Mouse (Mus musculus) forebrain, embryonic 13.5 days (tissue): ENCODE data around the gene Olfr56. TPM values are rescaled to one million over a fixed set of nuclear protein-coding genes. Genes with fewer than 3 reads are reported as not detected.
"Not testable (repeated sequence)": the region's sequence is repeated elsewhere in the genome, so short reads cannot be mapped to it uniquely, and the experiment has no call there.

ENCODE experiments used
- ATAC-seq: fragments of 200-750 bp; cut with Nextera tagmentation; 2 replicates; pipeline ENCODE4 v1.8.0; 2017
- H3K27ac ChIP-seq: fragments of 300-500 bp; sonication (generic); 2 replicates; pipeline ENCODE4 v1.5.1; 2015; ENCODE audit warnings: inconsistent platforms, mild to moderate bottlenecking, moderate library complexity
- H3K27me3 ChIP-seq: fragments of 300-500 bp; sonication (generic); 2 replicates; pipeline ENCODE4 v1.6.1; 2015; ENCODE audit warnings: mild to moderate bottlenecking, inconsistent platforms
- H3K36me3 ChIP-seq: fragments of 300-500 bp; sonication (generic); 2 replicates; pipeline ENCODE4 v1.6.1; 2015; ENCODE audit warnings: mild to moderate bottlenecking, inconsistent platforms; ENCODE audit not compliant: poor library complexity, severe bottlenecking
- H3K4me1 ChIP-seq: fragments of 300-500 bp; sonication (generic); 2 replicates; pipeline ENCODE4 v1.6.1; 2015; ENCODE audit warnings: inconsistent platforms
- H3K4me2 ChIP-seq: fragments of 300-500 bp; sonication (generic); 2 replicates; pipeline ENCODE4 v1.6.1; 2015; ENCODE audit warnings: inconsistent platforms, mild to moderate bottlenecking, moderate library complexity
- H3K4me3 ChIP-seq: fragments of 300-500 bp; sonication (generic); 2 replicates; pipeline ENCODE4 v1.5.1; 2015; ENCODE audit warnings: mild to moderate bottlenecking, inconsistent platforms
- H3K9ac ChIP-seq: fragments of 300-500 bp; sonication (generic); 2 replicates; pipeline ENCODE4 v1.6.1; 2015; ENCODE audit warnings: mild to moderate bottlenecking, inconsistent platforms
- H3K9me3 ChIP-seq: fragments of 300-500 bp; sonication (generic); replicated peaks from 2 replicates; pipeline ENCODE4 v1.6.1; 2016; ENCODE audit warnings: inconsistent platforms
- WGBS: fragments of 180-500 bp; shearing (Covaris S2); methylation state at CpG from one replicate; pipeline ENCODE4 v1.1.7; 2015; 5-methylcytosine and 5-hydroxymethylcytosine counted together
- polyA plus RNA-seq: library from polyadenylated mRNA; unstranded; fragments of >200 nt; fragmentation: Nextera tagmentation; extraction: Ambion mirVana; gene quantifications from 2 replicates; pipeline ENCODE4 v1.2.1, GENCODE M21; 2015

Olfr56 gene
- polyA plus RNA-seq, 1 experiment from 2014 or later: not detected

DNA sequence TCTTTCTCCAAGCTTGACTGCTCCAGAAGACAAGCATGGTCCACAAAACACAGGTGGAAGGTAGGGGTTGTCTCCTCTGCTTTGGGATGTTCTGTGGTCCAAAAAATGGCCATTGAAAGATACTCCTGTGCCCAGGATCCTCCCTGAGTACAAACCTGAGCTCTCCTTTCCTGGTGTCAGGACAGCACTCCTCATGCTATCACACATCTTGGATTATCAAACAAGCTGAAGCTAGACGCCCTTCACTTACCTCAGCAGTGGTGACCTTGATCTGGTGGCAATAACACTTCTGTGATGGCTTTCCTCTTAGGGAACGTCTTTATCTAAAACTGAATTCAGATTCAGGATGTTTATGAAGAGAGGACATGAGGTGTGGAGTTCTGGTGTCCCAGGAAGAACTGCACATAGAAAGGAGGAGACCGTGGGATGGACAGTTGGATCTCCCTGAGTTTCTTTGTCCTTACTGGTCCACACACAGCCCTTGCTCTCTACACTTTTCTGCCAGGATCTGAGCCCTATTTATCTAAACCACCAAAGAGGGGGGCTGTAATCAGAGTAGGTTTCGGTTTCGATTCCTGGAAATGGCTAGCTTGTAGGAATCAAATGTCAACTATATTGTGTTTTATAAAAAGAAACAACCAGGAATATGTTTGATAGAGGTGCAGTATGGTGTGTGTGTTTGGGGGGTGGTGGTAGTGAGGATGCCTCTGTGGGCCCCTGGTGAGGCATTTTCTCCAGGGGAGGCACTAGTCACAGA is 85.2 kb downstream of the Olfr56 start, which contains the start of gene Tgtp2:
Gene Tgtp2 (minus strand): TSS at position 494 of the 757 bp plus-strand sequence.
- not testable (repeated sequence) for H3K4me2 ChIP-seq, H3K4me1 ChIP-seq, H3K4me3 ChIP-seq, H3K9me3 ChIP-seq, H3K27ac ChIP-seq, H3K9ac ChIP-seq, H3K27me3 ChIP-seq, ATAC-seq, H3K36me3 ChIP-seq
- WGBS: 89% methylated on average over 5 of the region's 5 CpGs

DNA sequence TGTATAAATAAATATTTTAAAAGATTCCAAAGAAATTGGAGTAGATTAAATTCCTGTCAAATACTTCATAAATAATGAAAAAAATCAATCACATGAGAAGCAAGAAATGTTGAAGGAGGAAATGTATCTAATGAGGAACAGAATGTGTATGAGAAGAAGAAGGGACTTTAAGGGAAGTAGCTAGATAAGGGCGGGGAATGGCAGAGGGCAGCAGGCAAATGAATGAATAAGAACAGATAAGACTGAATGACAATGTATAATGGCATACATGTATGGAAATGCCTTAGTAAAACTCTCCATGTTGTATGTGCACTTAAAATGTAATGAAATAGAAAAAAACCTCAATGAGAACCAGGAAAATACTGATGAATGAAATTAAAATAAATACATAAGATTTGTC is 89.7 kb downstream of the Olfr56 start:
- no peak for ATAC-seq
- Histone ChIP-seq H3K27me3 (no peaks in the 10 kb centered on the region), H3K9ac (no peak overlapping the region), H3K9me3 (no peaks in the 10 kb centered on the region), H3K27ac (no peak overlapping the region), H3K4me3 (no peak overlapping the region), H3K36me3 (no peaks in the 10 kb centered on the region), H3K4me1 (no peaks in the 10 kb centered on the region), H3K4me2 (no peak overlapping the region)
- WGBS: 86% methylated on average over 1 of the region's 1 CpGs

DNA sequence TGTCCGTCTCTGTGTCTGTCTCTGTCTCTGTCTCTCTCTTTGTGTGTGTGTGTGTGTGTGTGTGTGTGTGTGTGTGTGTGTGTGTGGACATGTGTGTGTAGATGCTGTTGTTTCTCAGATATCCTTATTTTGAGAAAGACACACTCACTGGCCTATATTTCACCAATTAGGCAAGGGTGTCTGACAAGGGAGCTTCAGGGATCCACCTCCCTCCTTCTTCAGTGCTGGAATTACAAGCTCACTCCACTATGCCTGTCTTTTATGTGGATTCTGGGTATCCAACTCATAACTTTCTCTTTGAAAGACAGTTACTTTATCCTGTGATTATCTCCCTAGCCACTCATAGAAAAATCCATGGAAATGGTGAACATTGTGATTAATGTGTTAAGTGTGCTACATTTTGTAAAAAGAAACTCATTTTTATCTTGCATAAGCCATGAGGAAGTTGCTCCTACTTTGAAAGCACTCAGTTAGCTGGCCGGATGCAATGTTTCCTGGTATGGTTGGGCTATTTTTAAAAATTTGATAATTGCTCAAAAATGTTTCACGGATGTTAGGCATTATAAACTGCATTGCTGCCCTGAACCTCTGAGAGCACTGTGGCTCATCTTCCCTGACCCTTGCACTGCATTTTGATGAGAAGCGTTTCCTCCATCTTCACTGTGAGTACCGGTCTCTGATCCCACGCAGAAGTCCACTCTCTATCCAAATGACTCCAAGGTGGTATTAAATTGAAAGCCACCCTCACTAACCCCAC is 97.5 kb downstream of the Olfr56 start, which contains the start of gene Ifi47:
Gene Ifi47 (plus strand): TSS at position 587 of the 757 bp plus-strand sequence.
- H3K36me3 ChIP-seq, H3K9me3 ChIP-seq, H3K4me1 ChIP-seq, ATAC-seq, H3K4me2 ChIP-seq, H3K27ac ChIP-seq, H3K27me3 ChIP-seq, H3K9ac ChIP-seq, H3K4me3 ChIP-seq: not testable (repeated sequence)
- 82% methylated on average over 6 of the region's 6 CpGs for WGBS

DNA sequence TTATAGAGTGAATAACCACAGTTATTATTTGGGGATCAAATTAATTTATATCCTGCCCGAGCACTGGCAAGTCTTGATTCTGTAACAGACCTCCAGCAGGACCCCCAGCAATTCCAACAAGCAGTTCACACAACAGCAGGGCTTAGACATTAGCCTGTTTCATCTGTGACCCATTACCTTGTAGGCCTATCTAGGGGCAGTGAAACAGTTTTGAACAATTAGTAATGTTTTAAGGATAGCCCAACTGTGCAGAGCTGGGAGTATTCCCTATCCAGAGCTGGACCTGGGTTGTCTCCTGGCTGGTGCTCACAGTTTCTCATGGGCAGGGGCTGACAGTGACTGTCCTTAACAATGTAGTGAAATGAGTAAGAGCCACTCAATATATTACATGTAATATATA is 98.3 kb downstream of the Olfr56 start:
- no peak overlapping the region for H3K27ac ChIP-seq
- H3K4me2 ChIP-seq: no peak overlapping the region
- 93% methylated on average over 1 of the region's 1 CpGs for WGBS
- no peaks in the 10 kb centered on the region for H3K9me3 ChIP-seq
- ATAC-seq: no peak
- no peak overlapping the region for H3K4me3 ChIP-seq
- no peaks in the 10 kb centered on the region for H3K4me1 ChIP-seq
- no peak overlapping the region for H3K9ac ChIP-seq
- H3K36me3 ChIP-seq: no peaks in the 10 kb centered on the region
- no peaks in the 10 kb centered on the region for H3K27me3 ChIP-seq

GRCm38 (mm10) chr11:49078719-49079118 is 100.0 kb downstream of the Olfr56 start:
- no peaks in the 10 kb centered on the region for H3K4me1 ChIP-seq
- no peak overlapping the region for H3K9ac ChIP-seq
- H3K27ac ChIP-seq: no peak overlapping the region
- H3K4me2 ChIP-seq: no peak overlapping the region
- no peaks in the 10 kb centered on the region for H3K9me3 ChIP-seq
- no peak overlapping the region for H3K4me3 ChIP-seq
- H3K36me3 ChIP-seq: no peaks in the 10 kb centered on the region
- ATAC-seq: no peak
- WGBS: 93% methylated on average over 3 of the region's 3 CpGs
- H3K27me3 ChIP-seq: no peaks in the 10 kb centered on the region

GRCm38 (mm10) chr11:49080636-49081035 is 101.9 kb downstream of the Olfr56 start:
- Histone ChIP-seq H3K9me3 (no peaks in the 10 kb centered on the region), H3K27ac (no peak overlapping the region), H3K36me3 (no peaks in the 10 kb centered on the region), H3K9ac (no peak overlapping the region), H3K27me3 (no peaks in the 10 kb centered on the region), H3K4me1 (no peaks in the 10 kb centered on the region), H3K4me3 (no peak overlapping the region), H3K4me2 (no peak overlapping the region)
- ATAC-seq: no peak
- WGBS: 65% methylated on average over 1 of the region's 1 CpGs

DNA sequence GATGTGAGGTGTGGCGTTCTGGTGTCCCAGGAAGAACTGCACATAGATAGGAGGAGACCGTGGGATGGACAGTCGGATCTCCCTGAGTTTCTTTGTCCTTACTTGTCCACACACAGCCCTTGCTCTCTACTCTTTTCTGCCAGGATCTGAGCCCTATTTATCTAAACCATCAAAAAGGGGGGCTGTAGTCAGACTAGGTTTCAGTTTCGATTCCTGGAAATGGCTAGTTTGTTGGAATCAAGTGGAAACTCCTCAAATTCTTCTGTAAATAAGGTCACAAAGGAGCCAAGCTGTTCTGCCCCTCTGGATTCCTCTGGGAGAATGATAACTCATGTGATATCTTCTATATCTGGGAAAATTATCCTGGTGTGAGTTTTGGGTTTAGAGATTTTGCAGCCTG is 102.7 kb downstream of the Olfr56 start:
- no peak overlapping the region for H3K9ac ChIP-seq
- no peak for ATAC-seq
- no peaks in the 10 kb centered on the region for H3K36me3 ChIP-seq
- no peak overlapping the region for H3K4me3 ChIP-seq
- H3K27ac ChIP-seq: no peak overlapping the region
- no peaks in the 10 kb centered on the region for H3K9me3 ChIP-seq
- no peaks in the 10 kb centered on the region for H3K4me1 ChIP-seq
- WGBS: 85% methylated on average over 4 of the region's 4 CpGs
- no peaks in the 10 kb centered on the region for H3K27me3 ChIP-seq
- no peak overlapping the region for H3K4me2 ChIP-seq

- no peak for ATAC-seq
- Histone ChIP-seq H3K27ac (no peak overlapping the region), H3K4me1 (no peaks in the 10 kb centered on the region), H3K9me3 (no peaks in the 10 kb centered on the region), H3K4me3 (no peak overlapping the region), H3K36me3 (no peaks in the 10 kb centered on the region), H3K4me2 (no peak overlapping the region), H3K9ac (no peak overlapping the region), H3K27me3 (no peaks in the 10 kb centered on the region)
- 83% methylated on average over 3 of the region's 3 CpGs for WGBS
These were observed 103.2 kb downstream of the Olfr56 start for GRCm38 (mm10) chr11:49081886-49082285.

- no peak overlapping the region for H3K4me2 ChIP-seq
- H3K9me3 ChIP-seq: no peaks in the 10 kb centered on the region
- no peaks in the 10 kb centered on the region for H3K27me3 ChIP-seq
- no peaks in the 10 kb centered on the region for H3K36me3 ChIP-seq
- no peak for ATAC-seq
- H3K4me1 ChIP-seq: peaks cover 2% of the 10 kb centered on the region; the same call in 1 of the 2 replicates
- WGBS: 88% methylated on average over 1 of the region's 1 CpGs
- H3K9ac ChIP-seq: no peak overlapping the region
- no peak overlapping the region for H3K27ac ChIP-seq
- no peak overlapping the region for H3K4me3 ChIP-seq
These were observed 104.5 kb downstream of the Olfr56 start for GRCm38 (mm10) chr11:49083146-49083545.

DNA sequence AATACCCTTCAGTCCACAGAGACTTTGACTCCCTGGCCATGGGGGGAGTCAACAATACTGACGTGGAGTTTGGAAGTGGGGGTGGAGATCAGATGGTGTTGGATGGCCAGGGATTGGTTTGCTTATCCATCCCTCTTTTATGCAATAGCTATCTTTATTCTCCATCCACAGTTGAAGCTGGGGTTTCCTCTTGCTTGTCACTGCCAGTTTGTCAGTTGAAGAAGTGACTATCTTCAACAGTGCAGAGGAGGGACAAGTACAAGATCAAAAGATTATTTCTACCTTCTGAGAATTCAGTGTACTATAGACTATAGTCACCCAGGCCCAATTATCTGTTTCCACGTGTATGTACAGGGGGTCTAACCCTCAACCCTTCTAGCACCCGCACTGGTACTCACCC is 105.1 kb downstream of the Olfr56 start:
- Histone ChIP-seq H3K36me3 (no peaks in the 10 kb centered on the region), H3K27me3 (no peaks in the 10 kb centered on the region), H3K4me3 (no peak overlapping the region), H3K4me1 (peaks cover 5% of the 10 kb centered on the region; the same call in 1 of the 2 replicates), H3K9me3 (no peaks in the 10 kb centered on the region), H3K4me2 (no peak overlapping the region), H3K9ac (no peak overlapping the region), H3K27ac (no peak overlapping the region)
- ATAC-seq: no peak
- 82% methylated on average over 3 of the region's 3 CpGs for WGBS

DNA sequence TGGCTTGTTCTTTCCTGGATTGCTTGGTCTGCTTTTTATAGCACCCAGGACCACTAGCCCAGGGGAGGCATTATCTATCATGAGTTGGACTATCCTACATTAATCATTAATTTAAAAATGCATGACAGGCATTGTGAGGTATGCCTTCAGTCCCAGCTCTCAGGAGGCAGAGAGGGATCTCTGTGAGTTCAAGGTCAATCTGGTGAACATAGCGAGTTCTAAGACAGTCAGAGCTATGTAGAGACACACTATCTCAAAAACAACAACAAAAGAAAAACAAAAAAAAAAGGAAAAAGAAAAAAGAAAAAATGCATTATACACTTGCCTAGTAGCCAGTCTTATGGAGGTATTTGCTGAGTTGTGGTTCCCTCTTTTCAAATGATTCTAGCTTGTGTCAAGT is 105.7 kb downstream of the Olfr56 start:
- no peak for ATAC-seq
- H3K4me3 ChIP-seq: no peak overlapping the region
- peaks cover 5% of the 10 kb centered on the region; the same call in 1 of the 2 replicates for H3K4me1 ChIP-seq
- no peaks in the 10 kb centered on the region for H3K36me3 ChIP-seq
- H3K27ac ChIP-seq: no peak overlapping the region
- H3K27me3 ChIP-seq: no peaks in the 10 kb centered on the region
- WGBS: 82% methylated on average over 1 of the region's 1 CpGs
- H3K9ac ChIP-seq: no peak overlapping the region
- H3K9me3 ChIP-seq: no peaks in the 10 kb centered on the region
- no peak overlapping the region for H3K4me2 ChIP-seq

DNA sequence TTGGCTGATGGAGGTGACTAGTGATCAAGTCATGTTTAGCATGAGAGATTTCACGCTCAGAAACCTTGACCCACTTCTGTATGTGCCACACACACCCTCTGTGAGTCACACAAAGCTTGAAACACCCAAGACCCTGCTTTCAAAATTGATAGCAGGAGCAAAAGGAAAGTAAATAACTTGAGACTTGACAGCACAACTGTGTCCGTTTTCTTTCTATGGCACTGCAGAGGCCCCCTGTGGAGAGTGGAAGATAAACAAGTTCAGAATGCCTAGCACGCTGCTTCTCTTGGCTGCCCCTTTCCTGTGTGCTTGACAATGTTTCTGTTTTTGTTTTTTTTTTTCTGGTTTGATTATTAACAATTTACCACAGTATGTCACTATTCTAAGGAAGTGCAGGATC is 106.2 kb downstream of the Olfr56 start:
- H3K27me3 ChIP-seq: no peaks in the 10 kb centered on the region
- no peak for ATAC-seq
- H3K9me3 ChIP-seq: no peaks in the 10 kb centered on the region
- no peak overlapping the region for H3K4me3 ChIP-seq
- no peaks in the 10 kb centered on the region for H3K36me3 ChIP-seq
- WGBS: 53% methylated on average over 3 of the region's 3 CpGs
- H3K4me1 ChIP-seq: peaks cover 5% of the 10 kb centered on the region; the same call in 1 of the 2 replicates
- H3K4me2 ChIP-seq: no peak overlapping the region
- H3K9ac ChIP-seq: no peak overlapping the region
- H3K27ac ChIP-seq: no peak overlapping the region
